Mouse (Mus musculus) stomach, postnatal 0 days (tissue): Measurements from ENCODE around the gene Pf4.

ENCODE experiments used
- CTCF ChIP-seq: IDR thresholded peaks from 2 replicates; pipeline ENCODE4 v1.5.1; 2016; ENCODE audit warnings: antibody characterized with exemption, low read depth, mild to moderate bottlenecking, moderate library complexity
- EP300 ChIP-seq: optimal IDR thresholded peaks from 2 replicates; pipeline ENCODE3; 2016; ENCODE audit warnings: antibody characterized with exemption

DNA sequence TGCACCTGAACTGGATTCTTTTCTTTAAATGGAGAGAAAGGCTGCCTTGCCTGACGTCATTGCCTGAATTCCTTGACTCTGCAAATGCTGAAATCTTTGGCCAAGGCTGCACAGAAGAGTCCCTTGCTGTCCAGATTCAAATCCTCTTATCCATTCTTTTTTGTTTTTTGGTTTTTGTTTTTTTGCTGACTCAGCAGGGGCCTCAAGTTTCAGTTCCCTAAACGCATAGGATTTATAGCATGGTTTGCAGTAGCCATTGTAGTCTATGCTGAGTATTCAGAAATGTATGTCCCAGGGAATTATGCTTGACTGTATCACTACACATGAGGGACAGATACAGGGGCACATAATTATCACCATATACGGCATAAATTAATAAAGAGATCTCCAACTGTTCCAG lies 866 bp upstream of the Pf4 start:
- TF ChIP-seq CTCF: no peak
- no peak for TF ChIP-seq EP300
